Mouse (Mus musculus) liver, embryonic 14.5 days (tissue): ENCODE measurements around the gene Gls. TPM values are rescaled to one million over a fixed set of nuclear protein-coding genes. Genes with fewer than 3 reads are reported as not detected.

Source experiments
- ATAC-seq: fragments of 200-750 bp; cut with Nextera tagmentation; 2 replicates; pipeline ENCODE4 v1.8.0; 2017; ENCODE audit warnings: moderate number of reproducible peaks, mild to moderate bottlenecking, moderate library complexity; ENCODE audit not compliant: insufficient read depth
- DNase-seq, 3 experiments: peaks; one replicate each; pipeline ENCODE4 v3.0.0-alpha.2; 2012 to 2013; ENCODE audit warnings: low read depth in 3 of 3, low spot score in 3 of 3
- H3K27ac ChIP-seq: fragments of 300-500 bp; sonication (generic); 2 replicates; pipeline ENCODE4 v1.5.1; 2014; ENCODE audit warnings: moderate library complexity, mild to moderate bottlenecking, control low read depth, inconsistent platforms
- H3K27me3 ChIP-seq: fragments of 300-500 bp; sonication (generic); 2 replicates; pipeline ENCODE4 v1.6.1; 2014; ENCODE audit warnings: mild to moderate bottlenecking, low read length, moderate library complexity; ENCODE audit not compliant: control insufficient read depth, insufficient read depth
- H3K36me3 ChIP-seq: fragments of 300-500 bp; sonication (generic); replicated peaks from 2 replicates; pipeline ENCODE4 v1.6.1; 2014; ENCODE audit warnings: low read depth; ENCODE audit not compliant: control insufficient read depth, insufficient read depth
- H3K4me1 ChIP-seq, 2 experiments: fragments of 200-500 bp in 1 of 2; fragments of 300-500 bp in 1 of 2; sonication (generic) in 1 of 2; replicated peaks; 2 replicates each; pipeline ENCODE4 v1.6.1; 2012 to 2014; ENCODE audit warnings: antibody characterized with exemption in 1 of 2, inconsistent platforms in 1 of 2, low read length in 1 of 2; ENCODE audit not compliant: control insufficient read depth in 2 of 2, insufficient read depth in 2 of 2
- H3K4me2 ChIP-seq: fragments of 300-500 bp; sonication (generic); 2 replicates; pipeline ENCODE4 v1.6.1; 2014; ENCODE audit warnings: low read depth, mild to moderate bottlenecking, control low read depth, moderate library complexity
- H3K4me3 ChIP-seq, 2 experiments: fragments of 200-500 bp in 1 of 2; fragments of 300-500 bp in 1 of 2; sonication (generic) in 1 of 2; 2 replicates each; pipeline ENCODE4 v1.5.1; 2012 to 2014; ENCODE audit warnings: low read depth in 2 of 2, low read length in 2 of 2, mild to moderate bottlenecking in 2 of 2, control low read depth in 1 of 2, inconsistent platforms in 1 of 2, moderate library complexity in 1 of 2; ENCODE audit not compliant: insufficient read depth in 1 of 2
- H3K9ac ChIP-seq: fragments of 300-500 bp; sonication (generic); replicated peaks from 2 replicates; pipeline ENCODE4 v1.6.1; 2014; ENCODE audit warnings: mild to moderate bottlenecking, control low read depth, moderate library complexity
- H3K9me3 ChIP-seq: fragments of 300-500 bp; sonication (generic); 2 replicates; pipeline ENCODE4 v1.6.1; 2016; ENCODE audit warnings: low read length, mixed read lengths; ENCODE audit not compliant: control insufficient read depth
- CTCF ChIP-seq: IDR thresholded peaks from 2 replicates; pipeline ENCODE4 v1.5.1; 2016; ENCODE audit warnings: antibody characterized with exemption, low read depth, control low read depth
- EP300 ChIP-seq: IDR thresholded peaks from 2 replicates; pipeline ENCODE4 v1.6.1; 2016; ENCODE audit warnings: antibody characterized with exemption, low read depth
- WGBS: fragments of 180-500 bp; shearing (Covaris S2); extraction: QIAGEN DNeasy Blood & Tissue Kit; methylation state at CpG from one replicate; pipeline ENCODE4 v1.1.7; 2014; ENCODE audit not compliant: insufficient replicate concordance; 5-methylcytosine and 5-hydroxymethylcytosine counted together
- polyA plus RNA-seq, 2 experiments: library from polyadenylated mRNA; depleted of rRNA in 1 of 2; stranded (reverse) in 1 of 2; unstranded in 1 of 2; fragments of >200 nt; fragmentation: Nextera tagmentation in 1 of 2; extraction: Ambion mirVana in 1 of 2; gene quantifications; 2 replicates each; pipeline versions ENCODE4 v1.2.1 to v1.2.3; 2012 to 2014

The Gls gene
- polyA plus RNA-seq, 2 experiments, result 9.0 to 16.7 TPM

DNA sequence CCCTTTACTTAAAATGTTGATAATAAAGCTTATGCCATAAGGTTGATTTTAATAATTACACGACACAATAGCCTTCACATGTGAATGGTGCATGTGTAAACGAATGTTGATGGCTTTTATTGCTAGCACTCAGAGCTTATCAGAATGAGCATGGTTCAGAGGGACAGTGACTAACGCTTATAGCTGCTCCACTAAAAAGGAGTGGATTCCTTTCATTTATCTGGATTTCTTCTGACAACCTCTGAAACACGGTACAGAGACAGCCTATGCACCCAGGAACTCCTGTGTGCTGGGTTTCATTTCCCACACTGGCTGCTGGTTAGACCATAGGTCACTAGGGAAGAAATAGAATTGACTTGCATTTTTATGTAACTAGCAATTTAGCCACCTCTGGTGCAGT lies 23.2 kb upstream of the Gls start:
- TF ChIP-seq EP300 (no peak), CTCF (no peak)
- Histone ChIP-seq H3K27ac (no peak overlapping the region), H3K27me3 (no peaks in the 10 kb centered on the region), H3K4me2 (no peak overlapping the region), H3K4me3 (no peak overlapping the region), H3K9ac (no peak overlapping the region), H3K36me3 (no peaks in the 10 kb centered on the region), H3K4me1 (no peaks in the 10 kb centered on the region), H3K9me3 (no peaks in the 10 kb centered on the region)
- WGBS, result 47% methylated on average over 4 of the region's 4 CpGs
- no peak for DNase-seq
- no peak for ATAC-seq

DNA sequence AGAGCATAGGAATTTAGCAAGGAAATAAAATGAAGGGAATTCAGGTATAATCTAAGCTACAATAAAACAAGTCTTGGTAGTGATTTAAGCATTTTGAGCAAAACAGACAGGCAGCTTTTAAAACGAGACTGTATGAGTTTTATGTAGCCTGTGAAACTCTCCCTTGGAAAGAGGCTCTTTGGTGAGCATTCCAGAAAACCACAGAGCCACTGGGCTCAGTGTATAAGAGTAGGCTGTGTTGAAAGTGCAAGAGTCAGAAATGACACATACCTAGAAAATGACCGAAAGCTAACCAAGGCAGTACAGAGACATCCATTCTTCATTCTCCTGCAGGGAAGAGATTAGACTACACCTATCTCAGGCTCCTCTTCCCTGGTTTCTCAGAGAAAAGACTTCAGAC lies 21.4 kb upstream of the Gls start:
- H3K27me3 ChIP-seq, result no peaks in the 10 kb centered on the region
- no peak overlapping the region for H3K27ac ChIP-seq
- no peaks in the 10 kb centered on the region for H3K4me1 ChIP-seq
- TF ChIP-seq CTCF, result no peak
- no peak for TF ChIP-seq EP300
- no peak overlapping the region for H3K9ac ChIP-seq
- no peak for DNase-seq
- no peak overlapping the region for H3K4me2 ChIP-seq
- no peaks in the 10 kb centered on the region for H3K36me3 ChIP-seq
- no peaks in the 10 kb centered on the region for H3K9me3 ChIP-seq
- WGBS, result 52% methylated on average over 2 of the region's 2 CpGs
- no peak for ATAC-seq
- H3K4me3 ChIP-seq, result no peak overlapping the region

DNA sequence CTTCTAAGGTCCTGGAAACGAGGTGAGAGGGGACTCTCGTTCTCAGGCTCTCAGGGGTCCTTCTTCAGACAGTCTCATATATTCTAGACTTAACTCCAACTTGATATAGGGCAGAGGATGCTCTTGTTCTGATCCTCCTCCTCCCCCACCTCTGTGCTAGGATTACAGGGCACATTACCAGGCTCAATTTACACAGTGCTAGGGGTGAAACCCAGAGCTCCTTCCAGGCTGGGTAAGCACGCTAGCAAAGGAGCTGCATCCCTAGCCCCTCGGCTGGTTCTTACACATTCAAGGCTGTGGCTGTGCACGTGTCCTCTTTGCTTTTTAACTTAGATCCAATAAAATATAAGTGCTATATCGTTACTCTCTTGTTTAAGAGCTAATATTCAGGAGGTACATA lies 20.4 kb upstream of the Gls start:
- no peak for ATAC-seq

DNA sequence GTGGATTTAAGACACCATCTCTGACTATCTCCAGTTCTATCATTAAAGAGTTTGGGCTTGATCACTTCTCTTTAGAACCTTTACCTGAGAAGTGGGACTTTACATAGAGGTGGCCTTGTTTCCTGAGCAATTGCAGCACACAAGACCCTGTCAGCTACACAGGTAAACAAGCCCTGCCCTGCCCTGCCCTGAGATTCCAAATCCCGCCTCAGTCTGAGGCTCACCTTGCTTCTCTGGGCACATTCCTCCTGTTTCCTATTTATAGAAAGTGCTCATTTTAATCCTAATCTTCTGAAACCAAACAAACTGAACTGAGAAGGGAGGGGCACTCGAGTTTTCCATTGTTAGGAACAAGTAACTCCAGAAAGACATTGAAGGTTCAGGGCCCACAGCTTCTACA lies 19.4 kb upstream of the Gls start:
- 39% methylated on average over 2 of the region's 2 CpGs for WGBS
- H3K4me1 ChIP-seq, result no peaks in the 10 kb centered on the region

More for the DNA sequence above, 20.4 kb upstream of the Gls start:
- Histone ChIP-seq H3K36me3 (no peaks in the 10 kb centered on the region), H3K4me2 (no peak overlapping the region), H3K27ac (no peak overlapping the region), H3K27me3 (no peaks in the 10 kb centered on the region), H3K4me1 (no peaks in the 10 kb centered on the region), H3K9me3 (no peaks in the 10 kb centered on the region), H3K9ac (no peak overlapping the region), H3K4me3 (no peak overlapping the region)
- WGBS, result 50% methylated on average over 6 of the region's 6 CpGs
- DNase-seq, result no peak
- no peak for TF ChIP-seq CTCF

DNA sequence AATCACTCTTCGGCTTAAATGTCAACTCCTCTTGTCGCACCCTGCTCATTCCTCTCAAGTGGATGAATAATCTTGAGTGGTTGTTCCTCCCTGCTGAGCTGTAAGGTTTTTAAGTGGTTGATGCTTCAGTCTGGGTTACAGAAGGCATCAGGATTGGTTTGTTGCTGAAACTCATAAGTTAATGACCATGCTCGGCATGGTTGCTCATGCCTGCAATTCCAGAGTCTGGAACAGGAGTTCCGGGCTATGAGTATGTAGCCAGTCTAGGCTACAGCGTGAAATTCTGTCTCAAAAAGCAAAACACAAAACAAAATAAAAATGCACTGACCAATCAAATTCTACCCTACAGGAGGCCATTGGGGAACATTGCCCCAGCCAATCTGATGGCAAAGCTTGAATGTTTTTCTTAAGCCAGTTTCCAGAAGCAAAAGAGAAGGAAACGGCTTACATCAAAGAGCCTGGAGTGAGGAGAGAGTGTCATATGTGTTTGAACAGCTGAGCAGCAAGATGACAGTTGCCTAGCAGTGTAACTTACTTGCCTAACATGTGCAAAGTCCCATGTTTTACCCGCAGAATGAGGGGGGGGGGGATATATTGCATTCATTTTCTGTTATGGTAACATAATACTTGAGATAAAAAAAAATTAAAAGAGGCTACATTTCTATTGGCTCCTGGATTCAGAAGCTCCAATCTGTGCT lies 18.2 kb upstream of the Gls start:
- Histone ChIP-seq H3K4me3 (no peak overlapping the region), H3K9ac (no peak overlapping the region), H3K9me3 (no peaks in the 10 kb centered on the region), H3K4me2 (no peak overlapping the region), H3K27ac (no peak overlapping the region), H3K4me1 (no peaks in the 10 kb centered on the region), H3K27me3 (no peaks in the 10 kb centered on the region), H3K36me3 (no peaks in the 10 kb centered on the region)
- DNase-seq (no peak), ATAC-seq (no peak)
- TF ChIP-seq CTCF, result no peak
- no peak for TF ChIP-seq EP300
- 61% methylated on average over 7 of the region's 7 CpGs for WGBS

More for the DNA sequence above, 19.4 kb upstream of the Gls start:
- TF ChIP-seq CTCF (no peak), EP300 (no peak)
- H3K4me2 ChIP-seq, result no peak overlapping the region
- H3K9ac ChIP-seq, result no peak overlapping the region
- DNase-seq, result no peak
- no peak overlapping the region for H3K4me3 ChIP-seq
- ATAC-seq, result no peak
- no peaks in the 10 kb centered on the region for H3K27me3 ChIP-seq
- no peak overlapping the region for H3K27ac ChIP-seq
- no peaks in the 10 kb centered on the region for H3K36me3 ChIP-seq
- H3K9me3 ChIP-seq, result no peaks in the 10 kb centered on the region
